Mouse (Mus musculus) liver, embryonic 14.5 days (tissue): ENCODE data around the gene Ttn.

ENCODE experiments used
- CTCF ChIP-seq: IDR thresholded peaks from 2 replicates; pipeline ENCODE4 v1.5.1; 2016; ENCODE audit warnings: antibody characterized with exemption, low read depth, control low read depth
- EP300 ChIP-seq: IDR thresholded peaks from 2 replicates; pipeline ENCODE4 v1.6.1; 2016; ENCODE audit warnings: antibody characterized with exemption, low read depth

DNA sequence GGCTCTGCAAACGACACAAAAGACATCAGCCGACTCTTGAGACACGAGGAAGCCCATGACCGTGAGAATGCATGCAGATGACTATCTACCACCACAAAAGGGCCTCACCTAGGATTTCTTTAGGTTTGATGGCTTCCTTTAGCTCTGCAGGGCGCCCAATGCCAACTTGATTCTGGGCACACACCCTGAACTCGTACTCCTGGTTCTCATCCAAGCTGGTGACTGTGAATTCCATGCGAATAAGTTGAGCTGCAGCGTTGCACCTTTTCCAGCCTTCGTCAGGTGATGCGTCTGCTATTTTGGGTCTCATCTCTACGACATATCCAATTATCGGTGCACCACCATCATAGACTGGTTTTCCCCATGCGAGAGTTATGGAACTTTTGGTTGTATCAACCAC is 217.8 kb downstream of the Ttn start:
- TF ChIP-seq CTCF (no peak), EP300 (no peak)
